Mouse (Mus musculus) layer of hippocampus, adult 2 months (tissue): ENCODE results near the gene Tepsin. TPM values are rescaled to one million over a fixed set of nuclear protein-coding genes. Genes with fewer than 3 reads are reported as not detected.
A peak's percentile ranks its signal among the peaks of the same experiment; 100 is the strongest.

Experiments
- DNase-seq, 2 experiments: peaks; one replicate each; pipeline ENCODE4 v3.0.0; 2022; ENCODE audit warnings: low spot score in 2 of 2
- H3K27ac ChIP-seq: fragments of 200-600 bp; 2 replicates; pipeline ENCODE4 v1.8.1; 2022
- H3K4me3 ChIP-seq: fragments of 200-600 bp; 2 replicates; pipeline ENCODE4 v1.8.1; 2022; ENCODE audit warnings: mild to moderate bottlenecking
- CTCF ChIP-seq: fragments of 200-600 bp; conservative IDR thresholded peaks from 2 replicates; pipeline ENCODE4 v1.8.1; 2022; ENCODE audit warnings: antibody characterized with exemption, mild to moderate bottlenecking, moderate library complexity
- total RNA-seq, 2 experiments: library from RNA; stranded (reverse); gene quantifications; 2 replicates each; pipeline ENCODE4 v1.2.3; 2021

Tepsin gene
- total RNA-seq, 2 experiments from 2014 or later: 16.3 to 17.1 TPM

- TF ChIP-seq CTCF: no peak
- Histone ChIP-seq H3K4me3 (no peak overlapping the region), H3K27ac (no peak overlapping the region)
- no peak for DNase-seq
Observed at GRCm38 (mm10) chr11:120103431-120103997, 5.0 kb upstream of the Tepsin start.

- peak; percentile 67 to 70 for DNase-seq
- H3K27ac ChIP-seq: peak overlapping the region; percentile 69
- no peak overlapping the region for H3K4me3 ChIP-seq
- peak; percentile 90 for TF ChIP-seq CTCF
Observed at GRCm38 (mm10) chr11:120101036-120101435, 2.5 kb upstream of the Tepsin start.

GRCm38 (mm10) chr11:120092817-120093591 is 5.5 kb downstream of the Tepsin start:
- Histone ChIP-seq H3K27ac (no peak overlapping the region), H3K4me3 (no peak overlapping the region)
- no peak for DNase-seq
- no peak for TF ChIP-seq CTCF

GRCm38 (mm10) chr11:120090661-120091060 is 7.9 kb downstream of the Tepsin start:
- no peak overlapping the region for H3K4me3 ChIP-seq
- no peak for TF ChIP-seq CTCF
- DNase-seq: no peak
- H3K27ac ChIP-seq: no peak overlapping the region

- Histone ChIP-seq H3K27ac (peak within 1 kb of the TSS; percentile 96), H3K4me3 (peak within 1 kb of the TSS; percentile 94)
- DNase-seq: peak; percentile 96 to 98
- TF ChIP-seq CTCF: no peak
Observed at GRCm38 (mm10) chr11:120086702-120087152, 11.8 kb downstream of the Tepsin start, which contains the start of gene Cep131. Gene Cep131, minus strand, starts transcription at chr11:120086827.

- Histone ChIP-seq H3K27ac (peak overlapping the region; percentile 96), H3K4me3 (peak overlapping the region; percentile 94)
- no peak for DNase-seq
- no peak for TF ChIP-seq CTCF
Observed at GRCm38 (mm10) chr11:120085891-120086627, 12.5 kb downstream of the Tepsin start.

- H3K27ac ChIP-seq: peak overlapping the region; percentile 39; the same call in 1 of the 2 replicates
- DNase-seq: peak in 1 of 2 experiments; percentile 39
- H3K4me3 ChIP-seq: no peak overlapping the region
- no peak for TF ChIP-seq CTCF
Observed at GRCm38 (mm10) chr11:120080282-120080681, 18.2 kb downstream of the Tepsin start.

GRCm38 (mm10) chr11:120076191-120076590 is 22.3 kb downstream of the Tepsin start:
- no peak for DNase-seq
- Histone ChIP-seq H3K4me3 (no peak overlapping the region), H3K27ac (no peak overlapping the region)
- no peak for TF ChIP-seq CTCF

GRCm38 (mm10) chr11:120072986-120073647 is 25.4 kb downstream of the Tepsin start:
- TF ChIP-seq CTCF: peak; percentile 35
- DNase-seq: no peak

GRCm38 (mm10) chr11:120071731-120072320 is 26.7 kb downstream of the Tepsin start:
- no peak for TF ChIP-seq CTCF
- Histone ChIP-seq H3K4me3 (no peak overlapping the region), H3K27ac (no peak overlapping the region)
- no peak for DNase-seq

More at GRCm38 (mm10) chr11:120072986-120073647, 25.4 kb downstream of the Tepsin start:
- no peak overlapping the region for H3K4me3 ChIP-seq
- no peak overlapping the region for H3K27ac ChIP-seq

GRCm38 (mm10) chr11:120071065-120071464 is 27.5 kb downstream of the Tepsin start:
- no peak overlapping the region for H3K27ac ChIP-seq
- DNase-seq: no peak
- TF ChIP-seq CTCF: no peak
- H3K4me3 ChIP-seq: no peak overlapping the region

- H3K4me3 ChIP-seq: no peak overlapping the region
- no peak for TF ChIP-seq CTCF
- H3K27ac ChIP-seq: no peak overlapping the region
- no peak for DNase-seq
Observed at GRCm38 (mm10) chr11:120070286-120070930, 28.1 kb downstream of the Tepsin start.
